Mouse (Mus musculus) adrenal gland, adult 18-20 months (tissue): ENCODE measurements at regions not wholly inside any gene's neighbourhood (a gene's known extent, or its start where the extent isn't known, plus 50 kb on each side); places are given as distances from the start of the nearest gene placed in this dataset.
"Not testable (repeated sequence)": the region's sequence is repeated elsewhere in the genome, so short reads cannot be mapped to it uniquely, and the experiment has no call there.

Experiments
- DNase-seq, 2 experiments: peaks; one replicate each; pipeline ENCODE4 v3.0.0; 2021 to 2022; ENCODE audit warnings: low spot score in 2 of 2

DNA sequence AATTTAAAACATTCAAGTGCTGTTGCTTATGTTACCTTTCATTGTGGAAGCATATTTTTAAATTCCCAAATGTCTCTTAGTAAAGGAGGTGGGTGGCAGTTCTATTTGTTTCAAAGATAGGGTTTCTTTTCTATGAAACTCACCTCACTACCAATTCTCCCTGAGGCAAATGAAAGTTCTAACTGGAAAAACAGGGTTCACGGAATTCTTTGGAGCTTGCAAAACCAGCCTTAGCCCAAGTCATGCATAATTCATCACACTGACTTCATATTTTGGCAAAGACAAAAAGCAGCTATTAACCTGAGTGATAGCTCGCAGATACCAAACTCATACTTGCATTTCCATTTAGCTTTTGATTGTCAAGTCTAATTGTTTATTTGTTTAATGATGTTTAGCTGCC is 73.8 kb downstream of the Dio2 start:
- DNase-seq: no peak

DNA sequence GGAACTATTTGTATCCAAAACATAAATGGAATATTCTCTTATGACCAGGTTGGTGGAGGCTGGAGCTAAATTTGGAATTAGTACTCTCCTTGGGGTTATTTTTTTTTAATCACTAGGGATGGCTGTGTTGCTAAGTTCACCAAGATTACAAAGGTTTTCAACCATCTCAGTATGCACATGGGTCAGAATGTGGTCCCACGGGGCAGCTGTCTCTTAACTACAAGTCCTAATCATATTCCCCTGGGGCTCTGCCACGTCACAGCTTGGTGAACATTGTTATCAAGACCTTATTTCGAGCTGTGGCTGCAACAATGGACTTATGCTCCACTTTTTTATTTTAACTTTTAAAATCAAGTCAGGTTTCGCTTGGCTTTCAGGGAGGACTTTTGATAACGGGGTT is 92.8 kb downstream of the Dio2 start:
- no peak for DNase-seq

DNA sequence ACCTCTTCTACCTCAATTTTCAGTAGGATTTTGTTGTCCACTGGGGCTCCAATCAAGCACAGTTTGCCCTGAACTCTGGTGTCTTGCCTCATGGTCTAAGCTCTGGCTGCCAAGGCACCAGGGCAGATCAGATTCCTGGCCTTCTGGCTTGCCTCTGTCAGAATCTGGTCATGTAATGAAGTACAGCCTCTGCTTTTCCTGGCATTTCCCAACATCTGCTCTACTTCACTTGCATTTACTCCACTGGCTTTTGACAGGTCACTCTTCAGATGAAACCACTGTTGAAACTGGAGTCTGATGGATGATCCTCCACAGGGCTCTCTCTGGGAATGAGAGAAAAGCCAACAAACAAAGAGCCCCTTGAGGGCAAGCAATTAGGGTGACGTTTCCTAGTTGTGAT is 94.3 kb downstream of the Dio2 start:
- no peak for DNase-seq

DNA sequence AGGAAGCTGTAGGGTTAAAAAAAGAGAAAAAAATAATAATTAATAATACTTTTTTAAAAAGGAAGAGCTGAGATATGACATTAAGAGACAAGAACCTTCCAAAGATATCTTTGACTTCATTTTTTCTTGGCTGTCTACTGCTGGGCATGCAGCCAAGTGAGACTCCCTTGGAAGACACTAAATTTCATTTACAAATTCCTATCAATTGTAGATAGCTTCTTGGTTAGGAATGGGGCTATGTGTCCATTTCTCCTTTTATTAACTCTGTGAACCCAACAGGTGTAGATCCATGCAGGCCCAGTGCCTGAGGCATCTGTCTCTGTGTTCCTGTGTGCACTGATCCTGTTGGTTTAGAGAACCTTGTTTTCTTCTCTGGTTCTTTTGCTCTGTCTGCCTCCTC is 113.4 kb downstream of the Dio2 start:
- no peak for DNase-seq

DNA sequence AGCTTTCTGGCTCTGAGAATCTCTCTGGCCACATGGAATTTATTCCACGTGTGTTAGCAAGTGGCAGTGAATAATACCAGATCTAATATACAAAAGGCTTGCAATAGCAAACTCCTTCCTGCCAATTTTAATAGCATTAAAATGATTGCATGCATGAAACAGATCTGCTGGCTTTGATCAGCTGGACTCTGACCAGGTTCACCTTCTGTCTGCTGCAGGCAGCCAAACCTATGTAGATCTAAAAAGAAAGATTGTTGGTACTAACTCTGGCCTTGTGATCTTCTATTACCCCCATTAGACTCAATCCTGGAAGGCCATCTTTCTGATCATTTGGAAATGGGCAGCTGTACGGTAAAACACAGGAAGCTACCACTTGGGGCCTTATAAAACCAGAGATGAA is 114.8 kb downstream of the Dio2 start:
- no peak for DNase-seq

DNA sequence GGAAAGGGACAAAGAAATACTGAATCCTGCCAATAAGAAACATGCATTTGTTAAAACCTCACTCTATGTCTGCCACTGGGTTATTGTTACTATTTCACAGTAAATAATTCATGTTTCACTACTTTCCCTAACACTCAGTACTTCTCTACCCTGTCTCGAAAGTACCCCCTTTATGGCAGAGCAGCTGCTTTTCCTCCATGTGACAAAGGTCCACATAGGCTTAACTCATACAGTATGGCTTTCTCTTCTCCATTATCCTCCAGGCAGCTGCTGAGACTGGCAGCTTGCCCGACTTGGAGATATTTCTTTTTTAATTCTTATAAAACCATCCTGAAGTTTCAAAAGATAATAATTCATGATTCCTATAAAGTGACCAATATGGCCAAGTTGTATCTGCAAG is 129.4 kb downstream of the Dio2 start:
- DNase-seq: no peak

DNA sequence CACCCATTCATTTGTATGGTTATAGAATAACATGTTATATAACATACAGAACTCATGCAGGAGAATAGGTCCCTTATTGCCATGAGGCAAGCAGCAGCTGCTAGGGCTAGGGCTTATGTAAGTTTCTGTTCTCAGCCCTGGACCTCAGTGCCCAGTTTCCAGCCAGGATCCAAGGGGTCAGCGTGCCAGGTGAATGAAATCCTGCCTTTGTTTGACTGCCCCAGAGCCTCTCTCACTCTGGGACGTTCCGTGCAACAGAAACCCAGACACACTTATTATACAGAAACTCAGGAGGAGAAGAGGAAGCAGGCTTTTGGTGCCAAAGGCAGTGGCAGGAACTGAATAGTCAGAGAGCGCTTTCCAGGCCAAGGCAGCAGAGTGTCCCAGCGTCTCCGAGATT is 130.3 kb downstream of the Dio2 start:
- no peak for DNase-seq

DNA sequence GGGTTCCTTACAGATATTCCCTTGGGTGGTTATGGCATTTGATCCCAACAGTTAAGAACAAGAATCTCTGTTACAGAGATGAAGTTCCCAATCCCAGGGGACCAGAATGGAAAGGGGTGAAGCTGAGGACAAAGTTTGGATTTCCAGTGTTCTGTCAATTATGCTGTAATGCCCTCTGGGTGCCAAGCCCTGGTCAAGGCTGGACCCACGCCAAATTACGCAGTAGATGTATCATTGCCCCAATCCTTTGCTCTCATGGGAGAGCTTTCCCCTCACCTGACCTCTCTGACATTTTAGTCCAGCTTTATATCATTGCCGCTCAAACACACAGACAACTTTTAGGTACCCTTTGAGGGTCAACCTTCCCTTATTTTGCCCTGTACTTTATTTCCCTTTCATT is 158.2 kb downstream of the Dio2 start:
- DNase-seq: peak in 1 of 2 experiments; percentile 22

DNA sequence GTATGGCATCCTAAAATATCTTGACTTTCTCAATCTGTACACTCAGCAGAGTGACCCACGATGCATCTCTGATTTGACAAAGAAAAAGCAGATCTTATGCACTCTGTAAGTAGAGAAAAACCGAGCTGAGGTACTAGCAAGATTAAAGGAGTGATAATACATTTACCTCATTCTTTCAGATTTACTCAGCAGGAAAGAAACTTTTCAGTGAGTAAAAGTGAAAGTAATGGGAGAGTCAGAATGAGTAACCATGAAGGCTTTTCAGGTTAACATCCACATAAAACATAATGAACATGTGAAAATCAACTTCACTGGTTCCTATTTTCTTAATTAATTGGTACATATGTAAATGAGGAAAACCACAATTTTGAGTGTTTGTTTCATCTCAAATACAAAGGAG is 162.1 kb downstream of the Dio2 start:
- DNase-seq: no peak

DNA sequence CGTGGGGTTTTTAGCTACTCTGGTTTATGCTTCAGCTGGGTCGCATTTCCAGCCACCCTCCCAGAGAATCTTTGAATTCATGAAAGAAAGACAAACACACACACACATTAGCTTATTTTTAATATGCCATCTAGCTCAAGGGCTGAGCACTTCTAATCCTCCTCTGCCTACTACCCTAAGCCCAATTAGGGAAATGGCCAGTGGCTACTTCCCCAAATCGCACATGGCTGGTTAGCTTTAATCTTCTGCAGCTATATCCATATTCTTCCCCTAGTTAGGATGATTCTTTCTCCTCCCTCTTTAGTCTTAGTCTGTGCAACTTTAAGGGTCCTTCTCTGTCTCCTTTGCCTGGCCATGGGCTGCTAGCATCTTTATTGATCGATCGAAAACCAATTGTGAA is 166.3 kb downstream of the Dio2 start:
- DNase-seq: no peak

DNA sequence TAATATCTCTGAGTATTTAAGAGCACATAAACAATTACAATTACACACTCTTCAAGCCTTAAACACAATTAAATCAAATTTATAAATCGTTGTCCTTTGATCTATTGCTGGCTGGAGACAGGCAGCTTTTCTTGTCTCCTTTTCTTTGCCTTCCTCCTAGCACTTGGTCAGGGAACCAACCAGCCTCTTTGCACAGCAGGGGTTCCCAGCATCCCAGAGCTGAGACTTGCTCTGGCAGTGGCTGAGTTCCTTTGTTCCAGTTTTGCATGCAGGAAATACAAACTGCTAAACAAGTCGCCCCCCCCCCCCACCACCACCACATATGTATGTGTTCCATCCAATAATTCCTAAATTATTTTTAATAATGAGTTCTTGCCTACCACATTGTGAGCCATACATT is 166.7 kb downstream of the Dio2 start:
- no peak for DNase-seq

DNA sequence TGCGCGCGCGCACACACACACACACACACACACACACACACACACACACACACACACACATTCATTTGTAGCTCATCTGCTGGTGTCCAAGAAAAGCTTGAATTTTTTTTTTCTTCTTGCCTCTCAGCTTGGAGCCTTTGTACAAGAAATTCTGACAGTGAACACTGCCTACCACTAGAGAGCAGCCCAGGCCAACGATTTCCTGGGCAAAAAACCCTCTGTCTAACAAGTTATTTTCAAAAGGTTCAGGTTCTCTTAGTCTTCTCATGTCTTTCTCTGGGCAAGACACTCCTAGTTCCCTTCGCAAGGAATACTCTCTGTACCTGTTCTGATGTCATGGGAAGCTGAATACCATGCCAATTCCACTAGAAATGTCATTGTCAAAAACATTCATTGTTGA is 171.9 kb downstream of the Dio2 start:
- DNase-seq: no peak

DNA sequence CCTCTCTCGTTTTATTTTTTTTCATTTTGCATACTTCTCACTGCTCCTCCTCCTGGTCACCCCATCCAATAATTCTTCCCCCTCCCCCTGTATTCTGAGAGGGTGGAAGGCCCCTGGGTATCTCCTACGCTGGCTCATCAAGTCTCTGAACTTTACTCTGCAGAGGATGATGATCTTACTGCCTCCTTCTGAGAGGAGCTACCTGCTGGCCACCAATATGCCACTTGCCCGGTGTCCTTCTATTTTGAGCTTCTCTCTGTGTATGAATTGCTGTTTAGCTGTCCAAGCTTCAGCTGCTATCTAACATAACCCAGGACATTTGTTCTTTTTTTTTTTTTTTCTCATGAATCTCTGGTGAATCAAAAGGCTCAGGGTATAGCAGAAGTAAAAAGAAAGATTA is 173.2 kb downstream of the Dio2 start:
- no peak for DNase-seq

DNA sequence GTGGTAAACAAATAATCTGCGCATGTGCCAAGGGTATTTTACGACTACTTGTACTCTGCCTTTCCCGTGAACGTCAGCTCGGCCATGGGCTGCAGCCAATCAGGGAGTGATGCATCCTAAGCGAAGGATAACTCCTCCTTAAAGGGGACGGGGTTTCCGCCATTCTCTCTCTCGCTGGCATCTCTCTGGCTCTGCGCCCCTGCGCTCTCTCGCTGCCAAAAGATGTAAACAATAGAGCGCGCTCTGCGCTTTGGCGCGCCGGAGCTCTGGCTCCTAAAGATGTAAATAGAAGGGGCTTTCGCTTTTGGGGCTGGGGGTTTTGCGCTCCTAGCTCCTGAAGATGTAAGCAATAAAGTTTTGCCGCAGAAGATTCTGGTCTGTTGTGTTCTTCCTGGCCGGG is 173.6 kb downstream of the Dio2 start:
- DNase-seq: not testable (repeated sequence)

DNA sequence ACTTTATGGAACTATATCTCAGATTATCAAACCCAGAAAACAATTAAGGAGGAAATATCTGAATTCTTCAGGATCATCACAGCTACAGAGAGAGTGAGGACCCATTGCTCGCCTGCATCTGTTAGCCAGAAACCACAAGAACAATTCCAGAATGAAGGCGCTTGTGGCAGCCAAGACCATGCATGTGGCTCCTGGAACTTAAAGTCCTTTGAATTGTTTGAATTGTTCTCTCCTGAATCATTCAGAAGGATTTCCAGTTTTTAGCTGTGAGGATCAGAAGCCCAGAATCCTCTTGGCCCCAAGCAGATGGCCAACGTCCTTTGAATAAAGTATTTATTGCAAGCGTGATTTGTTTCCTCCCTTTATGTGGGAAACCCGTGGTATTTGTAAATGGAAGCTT is 195.9 kb downstream of the Dio2 start:
- DNase-seq: no peak
